Mouse (Mus musculus): ENCODE results near the gene Ppp4r4. TPM values are rescaled to one million over a fixed set of nuclear protein-coding genes. Genes with fewer than 3 reads are reported as not detected.
"Not testable (repeated sequence)": the region's sequence is repeated elsewhere in the genome, so short reads cannot be mapped to it uniquely, and the experiment has no call there.

The Ppp4r4 gene
- polyA plus RNA-seq, 1 experiment: 3.7 TPM

GRCm38 (mm10) chr12:103643336-103643735 lies 111.3 kb downstream of the Ppp4r4 start:
- DNase-seq (ENCODE audit: low read depth): peak; percentile 74
- TF ChIP-seq POLR2A (IDR thresholded peaks at IDR 0.05; ENCODE audit: borderline replicate concordance, extremely low read depth, insufficient read depth, insufficient read length, poor library complexity, severe bottlenecking) (no peak), CTCF (IDR thresholded peaks at IDR 0.05; ENCODE audit: borderline replicate concordance, extremely low read depth, insufficient read depth, insufficient read length) (peak; percentile 91)

GRCm38 (mm10) chr12:103643818-103644217 lies 111.7 kb downstream of the Ppp4r4 start:
- no peak for DNase-seq (ENCODE audit: low read depth)
- TF ChIP-seq POLR2A (IDR thresholded peaks at IDR 0.05; ENCODE audit: borderline replicate concordance, extremely low read depth, insufficient read depth, insufficient read length, poor library complexity, severe bottlenecking) (no peak), CTCF (IDR thresholded peaks at IDR 0.05; ENCODE audit: borderline replicate concordance, extremely low read depth, insufficient read depth, insufficient read length) (no peak)

GRCm38 (mm10) chr12:103644601-103645000 lies 112.5 kb downstream of the Ppp4r4 start:
- DNase-seq (ENCODE audit: low read depth): no peak
- TF ChIP-seq CTCF (IDR thresholded peaks at IDR 0.05; ENCODE audit: borderline replicate concordance, extremely low read depth, insufficient read depth, insufficient read length): no peak
- no peak for TF ChIP-seq POLR2A (IDR thresholded peaks at IDR 0.05; ENCODE audit: borderline replicate concordance, extremely low read depth, insufficient read depth, insufficient read length, poor library complexity, severe bottlenecking)

- no peak for DNase-seq (ENCODE audit: low read depth)
- TF ChIP-seq CTCF (IDR thresholded peaks at IDR 0.05; ENCODE audit: borderline replicate concordance, extremely low read depth, insufficient read depth, insufficient read length): no peak
- no peak for TF ChIP-seq POLR2A (IDR thresholded peaks at IDR 0.05; ENCODE audit: borderline replicate concordance, extremely low read depth, insufficient read depth, insufficient read length, poor library complexity, severe bottlenecking)
These were observed 114.2 kb downstream of the Ppp4r4 start for GRCm38 (mm10) chr12:103646314-103646713.

- DNase-seq (ENCODE audit: low read depth): no peak
- TF ChIP-seq CTCF (IDR thresholded peaks at IDR 0.05; ENCODE audit: borderline replicate concordance, extremely low read depth, insufficient read depth, insufficient read length) (no peak), POLR2A (IDR thresholded peaks at IDR 0.05; ENCODE audit: borderline replicate concordance, extremely low read depth, insufficient read depth, insufficient read length, poor library complexity, severe bottlenecking) (no peak)
These were observed 121.8 kb downstream of the Ppp4r4 start for GRCm38 (mm10) chr12:103653836-103654235.

GRCm38 (mm10) chr12:103655123-103656044 lies 123.3 kb downstream of the Ppp4r4 start:
- no peak for DNase-seq (ENCODE audit: low read depth)
- TF ChIP-seq CTCF (IDR thresholded peaks at IDR 0.05; ENCODE audit: borderline replicate concordance, extremely low read depth, insufficient read depth, insufficient read length) (no peak), POLR2A (IDR thresholded peaks at IDR 0.05; ENCODE audit: borderline replicate concordance, extremely low read depth, insufficient read depth, insufficient read length, poor library complexity, severe bottlenecking) (no peak)

GRCm38 (mm10) chr12:103656848-103657626 lies 125.0 kb downstream of the Ppp4r4 start, which contains the start of gene Serpina6:
TSS of gene Serpina6 (minus strand) at chr12:103657212.
- TF ChIP-seq CTCF (IDR thresholded peaks at IDR 0.05; ENCODE audit: borderline replicate concordance, extremely low read depth, insufficient read depth, insufficient read length) (no peak), POLR2A (IDR thresholded peaks at IDR 0.05; ENCODE audit: borderline replicate concordance, extremely low read depth, insufficient read depth, insufficient read length, poor library complexity, severe bottlenecking) (no peak)
- no peak for DNase-seq (ENCODE audit: low read depth)

GRCm38 (mm10) chr12:103657991-103658390 lies 125.9 kb downstream of the Ppp4r4 start:
- TF ChIP-seq POLR2A (IDR thresholded peaks at IDR 0.05; ENCODE audit: borderline replicate concordance, extremely low read depth, insufficient read depth, insufficient read length, poor library complexity, severe bottlenecking): no peak

GRCm38 (mm10) chr12:103659171-103659570 lies 127.1 kb downstream of the Ppp4r4 start:
- DNase-seq (ENCODE audit: low read depth): no peak
- TF ChIP-seq CTCF (IDR thresholded peaks at IDR 0.05; ENCODE audit: borderline replicate concordance, extremely low read depth, insufficient read depth, insufficient read length): no peak
- TF ChIP-seq POLR2A (IDR thresholded peaks at IDR 0.05; ENCODE audit: borderline replicate concordance, extremely low read depth, insufficient read depth, insufficient read length, poor library complexity, severe bottlenecking): no peak

More at GRCm38 (mm10) chr12:103657991-103658390, 125.9 kb downstream of the Ppp4r4 start:
- DNase-seq (ENCODE audit: low read depth): no peak

- TF ChIP-seq POLR2A (IDR thresholded peaks at IDR 0.05; ENCODE audit: borderline replicate concordance, extremely low read depth, insufficient read depth, insufficient read length, poor library complexity, severe bottlenecking): no peak
- no peak for TF ChIP-seq CTCF (IDR thresholded peaks at IDR 0.05; ENCODE audit: borderline replicate concordance, extremely low read depth, insufficient read depth, insufficient read length)
- no peak for DNase-seq (ENCODE audit: low read depth)
These were observed 128.0 kb downstream of the Ppp4r4 start for GRCm38 (mm10) chr12:103660076-103660475.

- not testable (repeated sequence) for DNase-seq (ENCODE audit: low read depth)
These were observed 130.0 kb downstream of the Ppp4r4 start for GRCm38 (mm10) chr12:103662053-103662452.

Other genes starting within 250 kb of the Ppp4r4 start
- 12.3 and 16.0 TPM in 2 replicates for gene Fam181a, start 221.3 kb upstream of the Ppp4r4 start, polyA plus RNA-seq (2012; rRNA removed)
- gene Asb2, start 176.3 kb upstream of the Ppp4r4 start, polyA plus RNA-seq (2012; rRNA removed): 1.2 and 1.3 TPM in 2 replicates
- gene Otub2, start 143.6 kb upstream of the Ppp4r4 start, polyA plus RNA-seq (2012; rRNA removed): 17.7 and 18.0 TPM in 2 replicates
- 2.1 and 3.6 TPM in 2 replicates for gene 9330161L09Rik, start 124.5 kb upstream of the Ppp4r4 start, polyA plus RNA-seq (2012; rRNA removed)
- 65.2 and 82.8 TPM in 2 replicates for gene Ddx24, start 106.5 kb upstream of the Ppp4r4 start, polyA plus RNA-seq (2012; rRNA removed)
- 10.6 and 11.2 TPM in 2 replicates for gene Ifi27, start 98.1 kb upstream of the Ppp4r4 start, polyA plus RNA-seq (2012; rRNA removed)
- gene Ifi27l2a, start 88.6 kb upstream of the Ppp4r4 start, polyA plus RNA-seq (2012; rRNA removed): 5.1 and 7.3 TPM in 2 replicates
- not detected in 2 replicates for gene Ifi27l2b, start 75.1 kb upstream of the Ppp4r4 start, polyA plus RNA-seq (2012; rRNA removed)
- gene Serpina10, start 99.2 kb downstream of the Ppp4r4 start, polyA plus RNA-seq (2012; rRNA removed): not detected in 2 replicates
- gene Serpina6, start 124.9 kb downstream of the Ppp4r4 start, polyA plus RNA-seq (2012; rRNA removed): 0.26 TPM in 1 of 2 replicates, not detected in the other
- gene Serpina16, start 143.9 kb downstream of the Ppp4r4 start, polyA plus RNA-seq (2012; rRNA removed): not detected in 2 replicates
- not detected in 2 replicates for gene Serpina1f, start 163.2 kb downstream of the Ppp4r4 start, polyA plus RNA-seq (2012; rRNA removed)
- gene Serpina1d, start 241.3 kb downstream of the Ppp4r4 start, polyA plus RNA-seq (2012; rRNA removed): not detected in 2 replicates